Mouse (Mus musculus): Measurements from ENCODE around the gene Vtcn1. TPM values are rescaled to one million over a fixed set of nuclear protein-coding genes. Genes with fewer than 3 reads are reported as not detected.

Gene Vtcn1
- polyA plus RNA-seq, 1 experiment from 2014 or later, result not detected

DNA sequence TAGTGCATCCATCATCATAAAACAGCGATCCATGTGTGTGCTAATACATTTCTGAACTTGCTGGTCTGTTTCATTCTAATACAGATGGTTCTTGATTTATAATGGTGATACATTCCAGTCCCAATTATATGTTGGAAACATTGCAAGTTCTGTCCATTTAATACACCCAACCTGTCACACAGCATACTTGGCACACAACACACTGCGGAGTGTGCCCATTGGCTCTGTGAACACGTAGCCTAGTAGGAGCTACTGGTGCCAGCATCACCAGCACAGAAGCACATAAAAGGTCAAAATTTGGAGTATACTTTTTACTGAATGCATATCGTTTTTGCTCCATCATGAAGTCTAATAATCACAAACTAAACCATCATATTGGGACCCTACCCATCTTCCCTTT is 51.8 kb downstream of the Vtcn1 start:
- Histone ChIP-seq H3K4me1 (replicated peaks; ENCODE audit: control insufficient read depth, insufficient read depth, low read length) (no peaks in the 10 kb centered on the region), H3K27me3 (ENCODE audit: control insufficient read depth, insufficient read depth, low read length) (no peaks in the 10 kb centered on the region), H3K9ac (no peak overlapping the region), H3K27ac (no peak overlapping the region), H3K36me3 (replicated peaks; ENCODE audit: control insufficient read depth, insufficient read depth) (no peaks in the 10 kb centered on the region), H3K9me3 (ENCODE audit: control insufficient read depth, low read length) (no peaks in the 10 kb centered on the region), H3K4me3 (replicated peaks; ENCODE audit: low read length) (no peak overlapping the region), H3K4me2 (replicated peaks) (no peak overlapping the region)
- ATAC-seq (ENCODE audit: low FRiP score) (no peak), DNase-seq (ENCODE audit: low spot score) (no peak)
- WGBS, result 92% methylated on average over 4 of the region's 4 CpGs

DNA sequence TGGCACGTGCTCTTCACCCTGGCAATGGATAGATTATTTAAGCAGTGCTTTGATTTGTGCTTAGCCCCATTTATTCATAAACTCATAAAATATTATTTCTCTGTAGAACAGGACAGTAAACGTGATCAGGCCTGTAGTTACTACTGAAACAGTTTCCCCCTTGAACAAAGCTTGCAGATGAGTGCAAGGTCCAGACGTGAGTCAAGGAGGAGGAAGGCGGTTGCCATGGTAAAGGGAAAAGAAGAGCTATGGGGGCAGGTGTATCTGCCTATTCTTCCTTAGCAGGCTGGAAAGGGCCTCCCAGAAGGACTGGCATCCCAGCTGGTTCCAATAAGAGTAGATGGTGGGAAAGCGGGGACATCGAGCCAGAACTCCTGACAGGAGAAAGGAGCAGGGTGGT is 56.1 kb downstream of the Vtcn1 start:
- Histone ChIP-seq H3K9ac (no peak overlapping the region), H3K4me3 (replicated peaks; ENCODE audit: low read length) (no peak overlapping the region), H3K4me1 (replicated peaks; ENCODE audit: control insufficient read depth, insufficient read depth, low read length) (no peaks in the 10 kb centered on the region), H3K36me3 (replicated peaks; ENCODE audit: control insufficient read depth, insufficient read depth) (no peaks in the 10 kb centered on the region), H3K27ac (no peak overlapping the region), H3K27me3 (ENCODE audit: control insufficient read depth, insufficient read depth, low read length) (no peaks in the 10 kb centered on the region), H3K9me3 (ENCODE audit: control insufficient read depth, low read length) (no peaks in the 10 kb centered on the region), H3K4me2 (replicated peaks) (no peak overlapping the region)
- DNase-seq (ENCODE audit: low spot score), result no peak
- no peak for ATAC-seq (ENCODE audit: low FRiP score)
- 70% methylated on average over 6 of the region's 6 CpGs for WGBS

DNA sequence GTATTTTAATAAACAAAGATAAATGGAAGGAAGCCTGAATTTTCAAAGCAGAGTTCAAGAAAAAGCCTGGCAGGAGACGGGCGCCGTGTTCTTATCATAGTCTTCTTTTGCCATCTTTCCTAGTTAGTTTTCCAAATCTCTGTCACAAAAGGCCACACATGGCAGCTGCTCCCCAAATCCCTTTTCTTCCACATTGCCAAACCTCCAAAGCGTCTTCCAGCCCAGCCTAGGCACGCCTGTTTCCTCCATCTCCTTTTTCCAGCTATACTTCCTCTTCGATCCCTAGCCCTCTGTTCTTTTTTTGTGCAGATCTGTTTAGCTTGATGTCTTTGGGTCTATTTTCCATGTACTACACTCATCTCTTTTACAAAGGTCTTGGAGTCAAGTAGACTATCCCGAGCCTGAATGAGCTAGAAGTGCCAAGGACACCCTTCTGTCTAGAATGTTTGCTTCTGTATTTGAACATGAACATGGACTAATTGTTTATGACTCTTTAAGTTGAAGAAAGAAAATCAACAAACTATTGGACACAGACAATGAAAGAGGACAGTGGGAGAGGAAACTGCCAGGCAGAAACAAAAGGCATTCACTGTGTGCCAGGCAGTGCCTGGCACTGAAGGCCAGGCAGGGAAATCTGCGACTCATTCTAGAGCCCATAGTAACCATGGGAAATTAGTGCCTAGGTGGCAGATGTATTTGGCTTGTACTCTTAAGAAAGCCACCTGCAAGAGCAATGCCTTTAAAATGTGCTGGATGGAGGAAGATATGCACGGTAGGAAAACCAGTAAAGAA is 56.8 kb downstream of the Vtcn1 start:
- DNase-seq (ENCODE audit: low spot score) (no peak), ATAC-seq (ENCODE audit: low FRiP score) (peak; percentile 53; the same call in 1 of the 2 replicates)
- Histone ChIP-seq H3K9ac (no peak overlapping the region), H3K4me2 (replicated peaks) (no peak overlapping the region), H3K27me3 (ENCODE audit: control insufficient read depth, insufficient read depth, low read length) (no peaks in the 10 kb centered on the region), H3K27ac (no peak overlapping the region), H3K9me3 (ENCODE audit: control insufficient read depth, low read length) (no peaks in the 10 kb centered on the region), H3K4me1 (replicated peaks; ENCODE audit: control insufficient read depth, insufficient read depth, low read length) (no peaks in the 10 kb centered on the region), H3K4me3 (replicated peaks; ENCODE audit: low read length) (no peak overlapping the region), H3K36me3 (replicated peaks; ENCODE audit: control insufficient read depth, insufficient read depth) (no peaks in the 10 kb centered on the region)
- WGBS, result 84% methylated on average over 9 of the region's 9 CpGs

DNA sequence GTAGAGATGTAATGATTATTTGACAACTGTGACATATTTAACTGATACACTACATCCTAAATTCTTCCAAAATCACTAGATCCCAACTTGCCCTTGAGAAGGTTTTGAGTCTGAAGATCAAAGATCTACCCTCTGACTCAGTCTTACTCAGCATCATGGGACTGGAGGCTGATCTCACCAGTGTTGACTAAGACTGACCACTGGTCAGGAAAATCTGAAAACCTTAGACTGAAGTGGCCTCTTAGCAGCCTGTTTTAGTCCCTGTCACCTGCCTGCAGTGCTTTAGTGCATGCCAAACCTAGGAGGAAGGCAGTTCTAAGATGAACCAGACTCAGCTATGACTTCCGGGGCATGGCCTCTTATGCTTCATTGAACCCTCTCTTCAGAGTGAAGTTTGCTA is 64.0 kb downstream of the Vtcn1 start:
- 97% methylated on average over 1 of the region's 1 CpGs for WGBS
- DNase-seq (ENCODE audit: low spot score) (no peak), ATAC-seq (ENCODE audit: low FRiP score) (no peak)
- H3K27ac ChIP-seq, result no peak overlapping the region
- H3K36me3 ChIP-seq (replicated peaks; ENCODE audit: control insufficient read depth, insufficient read depth), result no peaks in the 10 kb centered on the region
- H3K4me3 ChIP-seq (replicated peaks; ENCODE audit: low read length), result no peak overlapping the region
- no peak overlapping the region for H3K4me2 ChIP-seq (replicated peaks)
- no peaks in the 10 kb centered on the region for H3K9me3 ChIP-seq (ENCODE audit: control insufficient read depth, low read length)
- no peaks in the 10 kb centered on the region for H3K4me1 ChIP-seq (replicated peaks; ENCODE audit: control insufficient read depth, insufficient read depth, low read length)
- H3K9ac ChIP-seq, result no peak overlapping the region
- no peaks in the 10 kb centered on the region for H3K27me3 ChIP-seq (ENCODE audit: control insufficient read depth, insufficient read depth, low read length)

DNA sequence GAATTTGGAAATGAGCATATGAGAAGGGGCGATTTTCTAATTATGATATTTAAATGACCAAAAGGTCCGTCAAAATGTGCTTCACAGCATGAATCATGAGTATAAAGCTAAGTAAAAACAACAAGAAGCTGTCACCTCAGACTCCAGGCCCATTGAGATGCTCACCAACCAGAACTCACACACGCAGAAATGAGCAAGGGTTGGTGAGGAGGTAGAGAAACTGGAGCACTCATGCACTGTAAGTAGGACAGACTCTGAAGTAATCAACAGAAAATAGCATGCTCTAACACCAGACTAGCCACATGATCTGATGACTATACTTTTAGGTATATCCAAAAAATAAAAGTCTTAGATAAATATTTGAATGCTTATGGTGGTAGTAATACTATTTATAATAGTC is 65.1 kb downstream of the Vtcn1 start:
- ATAC-seq (ENCODE audit: low FRiP score) (no peak), DNase-seq (ENCODE audit: low spot score) (no peak)
- 88% methylated on average over 3 of the region's 3 CpGs for WGBS

DNA sequence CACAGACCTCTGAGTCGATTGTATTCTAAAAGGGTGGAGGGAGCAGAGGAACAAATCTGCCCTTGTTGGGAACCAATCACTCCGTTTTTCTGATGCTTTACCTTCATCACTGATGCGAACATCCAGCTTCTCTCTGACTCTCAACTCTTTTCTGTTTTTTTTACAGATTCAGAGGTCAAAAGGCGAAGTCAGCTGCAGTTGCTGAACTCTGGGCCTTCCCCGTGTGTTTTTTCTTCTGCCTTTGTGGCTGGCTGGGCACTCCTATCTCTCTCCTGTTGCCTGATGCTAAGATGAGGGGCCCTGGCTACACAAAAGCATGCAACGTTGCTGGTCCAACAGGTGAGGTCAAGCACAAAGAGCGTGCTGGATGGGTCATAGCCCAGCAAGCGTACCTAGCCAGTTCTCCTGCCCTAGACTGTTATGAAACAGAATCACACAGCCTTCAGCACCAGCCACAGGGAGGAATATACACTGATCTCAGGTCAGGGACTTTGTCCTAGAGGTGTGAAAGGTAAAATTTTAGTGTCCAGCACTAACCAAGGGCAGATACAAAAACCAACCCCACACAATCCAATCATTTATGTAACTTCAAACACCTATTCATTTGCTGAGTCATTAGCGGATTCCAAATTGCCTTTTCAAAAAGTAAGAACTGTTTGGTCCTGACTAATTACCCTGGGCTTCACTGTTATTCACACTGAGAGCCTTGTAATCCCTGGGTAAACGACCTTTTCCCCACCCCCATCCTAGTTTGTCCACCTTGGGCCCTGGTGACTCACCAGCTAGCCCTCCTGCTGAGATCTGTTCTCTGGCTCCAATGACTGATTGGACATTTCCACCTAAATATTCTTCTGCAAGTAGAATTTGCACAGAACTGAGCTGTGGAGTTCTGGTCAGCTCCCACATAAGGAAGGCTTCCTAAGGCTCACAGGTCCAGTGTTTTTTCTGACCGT is 67.4 kb downstream of the Vtcn1 start:
- WGBS, result 71% methylated on average over 11 of the region's 11 CpGs
- no peaks in the 10 kb centered on the region for H3K9me3 ChIP-seq (ENCODE audit: control insufficient read depth, low read length)
- H3K4me1 ChIP-seq (replicated peaks; ENCODE audit: control insufficient read depth, insufficient read depth, low read length), result no peaks in the 10 kb centered on the region
- ATAC-seq (ENCODE audit: low FRiP score) (no peak), DNase-seq (ENCODE audit: low spot score) (no peak)
- no peaks in the 10 kb centered on the region for H3K27me3 ChIP-seq (ENCODE audit: control insufficient read depth, insufficient read depth, low read length)
- H3K4me3 ChIP-seq (replicated peaks; ENCODE audit: low read length), result no peak overlapping the region
- H3K9ac ChIP-seq, result no peak overlapping the region
- H3K27ac ChIP-seq, result no peak overlapping the region
- no peaks in the 10 kb centered on the region for H3K36me3 ChIP-seq (replicated peaks; ENCODE audit: control insufficient read depth, insufficient read depth)
- H3K4me2 ChIP-seq (replicated peaks), result no peak overlapping the region

More for the DNA sequence above, 65.1 kb downstream of the Vtcn1 start:
- Histone ChIP-seq H3K4me1 (replicated peaks; ENCODE audit: control insufficient read depth, insufficient read depth, low read length) (no peaks in the 10 kb centered on the region), H3K36me3 (replicated peaks; ENCODE audit: control insufficient read depth, insufficient read depth) (no peaks in the 10 kb centered on the region), H3K4me3 (replicated peaks; ENCODE audit: low read length) (no peak overlapping the region), H3K27ac (no peak overlapping the region), H3K4me2 (replicated peaks) (no peak overlapping the region), H3K27me3 (ENCODE audit: control insufficient read depth, insufficient read depth, low read length) (no peaks in the 10 kb centered on the region), H3K9ac (no peak overlapping the region), H3K9me3 (ENCODE audit: control insufficient read depth, low read length) (no peaks in the 10 kb centered on the region)

DNA sequence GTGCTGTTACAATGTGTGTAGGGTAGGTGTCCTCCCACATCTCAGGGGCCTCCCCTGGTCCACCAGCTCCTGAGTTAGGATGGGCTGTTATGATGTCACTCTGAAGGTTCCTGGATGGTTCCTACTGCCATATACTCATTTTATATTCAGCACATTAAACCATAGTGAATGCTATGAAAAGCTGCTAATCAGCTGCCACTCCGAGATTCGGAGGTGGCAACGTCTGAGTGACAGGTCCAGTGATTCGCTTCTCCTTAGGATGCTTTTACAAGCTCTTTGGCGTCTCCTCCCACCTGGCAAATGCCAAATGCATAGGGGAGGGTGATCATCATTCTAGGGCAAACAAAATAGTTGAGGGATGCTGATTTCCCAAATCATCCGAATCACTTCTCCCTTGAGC is 70.2 kb downstream of the Vtcn1 start:
- no peak overlapping the region for H3K4me3 ChIP-seq (replicated peaks; ENCODE audit: low read length)
- no peaks in the 10 kb centered on the region for H3K27me3 ChIP-seq (ENCODE audit: control insufficient read depth, insufficient read depth, low read length)
- H3K9me3 ChIP-seq (ENCODE audit: control insufficient read depth, low read length), result no peaks in the 10 kb centered on the region
- H3K4me1 ChIP-seq (replicated peaks; ENCODE audit: control insufficient read depth, insufficient read depth, low read length), result no peaks in the 10 kb centered on the region
- H3K4me2 ChIP-seq (replicated peaks), result no peak overlapping the region
- no peaks in the 10 kb centered on the region for H3K36me3 ChIP-seq (replicated peaks; ENCODE audit: control insufficient read depth, insufficient read depth)
- DNase-seq (ENCODE audit: low spot score) (no peak), ATAC-seq (ENCODE audit: low FRiP score) (no peak)
- WGBS, result 71% methylated on average over 6 of the region's 6 CpGs
- no peak overlapping the region for H3K27ac ChIP-seq
- no peak overlapping the region for H3K9ac ChIP-seq

DNA sequence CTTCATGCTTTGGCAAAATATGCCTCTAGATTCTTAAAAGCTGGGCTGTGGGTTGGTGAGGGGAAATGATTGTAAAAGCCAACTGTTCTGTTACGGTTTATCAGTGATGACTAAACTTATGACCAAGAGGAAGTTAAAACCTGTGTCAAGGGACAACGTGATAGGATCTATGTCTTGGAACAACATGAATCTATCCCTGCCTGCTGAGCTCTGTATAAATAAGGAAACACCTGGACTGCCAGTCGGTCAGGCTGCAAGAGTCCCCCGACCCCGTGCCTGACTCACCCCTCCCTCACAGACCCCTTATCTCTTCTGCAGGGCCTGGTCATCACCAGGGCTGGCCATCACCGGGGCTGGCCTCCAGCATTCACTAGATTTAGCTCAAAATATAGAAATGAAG is 80.9 kb downstream of the Vtcn1 start:
- Histone ChIP-seq H3K27me3 (ENCODE audit: control insufficient read depth, insufficient read depth, low read length) (no peaks in the 10 kb centered on the region), H3K9ac (no peak overlapping the region), H3K4me3 (replicated peaks; ENCODE audit: low read length) (no peak overlapping the region), H3K4me1 (replicated peaks; ENCODE audit: control insufficient read depth, insufficient read depth, low read length) (no peaks in the 10 kb centered on the region), H3K27ac (no peak overlapping the region), H3K36me3 (replicated peaks; ENCODE audit: control insufficient read depth, insufficient read depth) (no peaks in the 10 kb centered on the region), H3K9me3 (ENCODE audit: control insufficient read depth, low read length) (no peaks in the 10 kb centered on the region), H3K4me2 (replicated peaks) (no peak overlapping the region)
- DNase-seq (ENCODE audit: low spot score), result no peak
- 83% methylated on average over 6 of the region's 6 CpGs for WGBS
- no peak for ATAC-seq (ENCODE audit: low FRiP score)

DNA sequence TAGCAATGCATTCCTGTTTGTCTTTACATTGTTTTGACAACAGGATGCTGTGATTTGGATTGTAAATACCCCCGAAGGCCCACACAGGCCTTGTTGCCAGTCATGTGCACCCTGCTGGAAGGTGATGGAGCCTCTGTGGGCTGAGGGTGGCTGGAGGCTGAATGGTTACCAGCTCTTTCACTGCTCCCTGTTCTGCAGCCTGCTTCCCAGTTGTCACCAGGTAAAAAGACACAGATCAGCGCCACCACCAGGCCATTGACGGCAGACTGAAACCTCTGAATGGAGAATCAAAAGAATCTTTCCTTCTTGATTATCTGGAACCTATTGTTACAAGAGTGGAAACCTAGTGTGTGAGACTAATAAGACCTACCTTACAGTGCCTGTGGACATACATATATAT is 81.7 kb downstream of the Vtcn1 start:
- no peak overlapping the region for H3K4me2 ChIP-seq (replicated peaks)
- no peak overlapping the region for H3K27ac ChIP-seq
- H3K9ac ChIP-seq, result no peak overlapping the region
- H3K9me3 ChIP-seq (ENCODE audit: control insufficient read depth, low read length), result no peaks in the 10 kb centered on the region
- WGBS, result 42% methylated on average over 3 of the region's 3 CpGs
- DNase-seq (ENCODE audit: low spot score) (no peak), ATAC-seq (ENCODE audit: low FRiP score) (no peak)
- H3K27me3 ChIP-seq (ENCODE audit: control insufficient read depth, insufficient read depth, low read length), result no peaks in the 10 kb centered on the region
- H3K4me1 ChIP-seq (replicated peaks; ENCODE audit: control insufficient read depth, insufficient read depth, low read length), result no peaks in the 10 kb centered on the region
- H3K36me3 ChIP-seq (replicated peaks; ENCODE audit: control insufficient read depth, insufficient read depth), result no peaks in the 10 kb centered on the region
- H3K4me3 ChIP-seq (replicated peaks; ENCODE audit: low read length), result no peak overlapping the region

Measured in hindbrain, embryonic 14.5 days (tissue).